Mouse (Mus musculus) hindbrain, embryonic 16.5 days (tissue): ENCODE measurements around the gene Samd7. TPM values are rescaled to one million over a fixed set of nuclear protein-coding genes. Genes with fewer than 3 reads are reported as not detected.

ENCODE experiments used
- ATAC-seq: fragments of 200-750 bp; cut with Nextera tagmentation; 2 replicates; pipeline ENCODE4 v1.8.0; 2017; ENCODE audit warnings: moderate TSS enrichment, moderate library complexity
- H3K27ac ChIP-seq: fragments of 300-500 bp; sonication (generic); 2 replicates; pipeline ENCODE4 v1.5.1; 2014; ENCODE audit warnings: low read depth, mild to moderate bottlenecking, control low read depth, low read length, moderate library complexity
- H3K27me3 ChIP-seq: fragments of 300-500 bp; sonication (generic); replicated peaks from 2 replicates; pipeline ENCODE4 v1.6.1; 2014; ENCODE audit warnings: low read length; ENCODE audit not compliant: control insufficient read depth, insufficient read depth
- H3K36me3 ChIP-seq: fragments of 300-500 bp; sonication (generic); 2 replicates; pipeline ENCODE4 v1.6.1; 2014; ENCODE audit warnings: mild to moderate bottlenecking, low read length, moderate library complexity, mixed read lengths; ENCODE audit not compliant: control insufficient read depth, insufficient read depth
- H3K4me1 ChIP-seq: fragments of 300-500 bp; sonication (generic); 2 replicates; pipeline ENCODE4 v1.6.1; 2014; ENCODE audit warnings: low read depth, low read length; ENCODE audit not compliant: control insufficient read depth, insufficient read depth
- H3K4me2 ChIP-seq: fragments of 300-500 bp; sonication (generic); 2 replicates; pipeline ENCODE4 v1.6.1; 2014; ENCODE audit warnings: mild to moderate bottlenecking, low read length, control low read depth, moderate library complexity
- H3K4me3 ChIP-seq: fragments of 300-500 bp; sonication (generic); 2 replicates; pipeline ENCODE4 v1.5.1; 2014; ENCODE audit warnings: mild to moderate bottlenecking, low read length, control low read depth, moderate library complexity
- H3K9ac ChIP-seq: fragments of 300-500 bp; sonication (generic); 2 replicates; pipeline ENCODE4 v1.6.1; 2014; ENCODE audit warnings: low read depth, mild to moderate bottlenecking, control low read depth, low read length, moderate library complexity
- H3K9me3 ChIP-seq: fragments of 300-500 bp; sonication (generic); 2 replicates; pipeline ENCODE4 v1.6.1; 2014; ENCODE audit warnings: mild to moderate bottlenecking, low read length, moderate library complexity; ENCODE audit not compliant: control insufficient read depth
- WGBS: fragments of 180-500 bp; shearing (Covaris S2); extraction: QIAGEN DNeasy Blood & Tissue Kit; methylation state at CpG from one replicate; pipeline ENCODE4 v1.1.7; 2014; 5-methylcytosine and 5-hydroxymethylcytosine counted together
- polyA plus RNA-seq: library from polyadenylated mRNA; unstranded; fragments of >200 nt; fragmentation: Nextera tagmentation; extraction: Ambion mirVana; gene quantifications from 2 replicates; pipeline ENCODE4 v1.2.1, GENCODE M21; 2015

The Samd7 gene
- polyA plus RNA-seq, 1 experiment from 2014 or later: 0.05 TPM

DNA sequence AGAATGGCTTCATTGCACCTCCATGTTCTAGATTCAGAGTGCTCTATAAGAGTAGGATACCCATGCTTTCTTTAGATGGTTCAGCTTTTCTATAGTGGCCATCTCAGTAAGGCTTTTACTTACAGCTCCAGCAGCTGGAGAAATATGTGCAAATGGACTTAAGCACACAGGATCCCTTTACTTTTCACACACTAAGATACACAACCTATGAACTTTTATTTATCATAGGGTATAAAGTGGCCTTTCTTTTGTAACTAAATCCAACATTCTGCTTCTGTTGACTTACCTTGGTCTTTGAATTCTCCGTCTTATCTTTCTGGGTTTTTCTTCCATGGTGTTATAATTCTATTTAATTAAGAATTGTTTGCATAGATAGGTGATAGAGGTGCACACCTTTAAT lies 25.5 kb downstream of the Samd7 start:
- Histone ChIP-seq H3K9me3 (no peaks in the 10 kb centered on the region), H3K4me3 (no peak overlapping the region), H3K27me3 (no peaks in the 10 kb centered on the region), H3K27ac (no peak overlapping the region), H3K9ac (no peak overlapping the region), H3K36me3 (no peaks in the 10 kb centered on the region), H3K4me2 (no peak overlapping the region), H3K4me1 (no peaks in the 10 kb centered on the region)
- no peak for ATAC-seq
- 95% methylated on average over 1 of the region's 1 CpGs for WGBS

DNA sequence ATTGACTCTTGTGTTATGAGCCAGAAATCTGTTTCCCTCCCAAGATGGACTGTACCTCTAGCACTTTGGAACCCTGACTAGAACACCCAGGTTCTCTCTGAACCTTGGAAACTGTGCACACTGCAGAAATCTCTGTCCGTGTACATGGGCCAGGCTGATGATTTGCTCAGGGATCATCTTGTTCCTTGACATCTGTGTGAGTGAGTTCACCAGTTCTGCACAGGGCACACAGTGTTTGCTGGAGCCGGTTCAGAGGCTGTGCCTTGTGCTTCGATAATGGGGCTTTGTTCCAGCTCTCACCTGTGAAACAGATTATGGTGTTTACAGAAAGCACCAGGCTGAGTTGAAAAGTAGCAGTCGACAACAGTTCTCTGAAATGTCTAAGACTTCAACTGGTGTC lies 26.5 kb downstream of the Samd7 start:
- no peaks in the 10 kb centered on the region for H3K27me3 ChIP-seq
- 74% methylated on average over 4 of the region's 4 CpGs for WGBS
- H3K27ac ChIP-seq: no peak overlapping the region
- no peak overlapping the region for H3K4me2 ChIP-seq
- no peaks in the 10 kb centered on the region for H3K4me1 ChIP-seq
- H3K9me3 ChIP-seq: no peaks in the 10 kb centered on the region
- H3K36me3 ChIP-seq: no peaks in the 10 kb centered on the region
- H3K4me3 ChIP-seq: no peak overlapping the region
- no peak overlapping the region for H3K9ac ChIP-seq
- ATAC-seq: no peak

DNA sequence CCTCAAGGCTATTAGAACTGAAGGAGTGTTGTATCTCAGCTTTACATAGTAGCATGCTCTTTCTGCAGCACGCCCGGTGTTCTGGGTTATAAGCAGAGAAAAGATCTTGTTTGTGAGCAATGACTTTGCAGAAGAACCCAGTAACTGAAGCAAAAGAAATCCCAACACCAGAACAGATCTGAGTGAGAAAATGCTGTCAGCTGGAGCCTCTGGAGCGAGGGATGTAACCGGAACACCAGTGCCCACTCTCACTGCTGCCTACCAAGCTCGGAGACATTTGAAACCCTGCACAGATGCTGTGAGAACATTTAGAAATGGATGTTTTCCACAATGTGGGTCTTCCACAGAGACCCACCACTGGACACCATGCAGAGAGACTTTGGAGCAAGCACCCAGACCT lies 28.6 kb downstream of the Samd7 start:
- Histone ChIP-seq H3K27ac (no peak overlapping the region), H3K4me3 (no peak overlapping the region), H3K9me3 (no peaks in the 10 kb centered on the region), H3K9ac (no peak overlapping the region), H3K4me2 (no peak overlapping the region), H3K4me1 (no peaks in the 10 kb centered on the region), H3K27me3 (no peaks in the 10 kb centered on the region), H3K36me3 (no peaks in the 10 kb centered on the region)
- ATAC-seq: no peak
- 95% methylated on average over 5 of the region's 5 CpGs for WGBS

DNA sequence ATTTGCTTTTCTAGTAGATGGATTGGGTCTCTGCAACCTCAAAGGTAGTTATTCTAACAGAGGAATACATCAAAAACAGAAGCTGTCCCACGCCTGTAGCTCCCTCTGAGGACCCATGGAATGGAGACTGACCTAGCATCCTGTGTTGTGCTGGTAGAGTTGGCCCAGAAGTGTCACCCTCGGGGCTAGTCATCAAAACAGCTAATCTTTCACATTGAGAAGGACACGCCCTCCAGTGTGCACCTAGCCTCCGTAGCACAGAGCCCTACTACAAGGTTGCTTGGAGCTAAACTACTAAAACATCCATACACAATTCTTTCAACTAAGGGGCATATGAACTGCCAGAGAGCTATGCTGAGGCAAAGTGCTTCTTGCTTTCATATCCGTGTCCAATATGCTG lies 31.9 kb downstream of the Samd7 start:
- Histone ChIP-seq H3K36me3 (no peaks in the 10 kb centered on the region), H3K27me3 (no peaks in the 10 kb centered on the region), H3K4me1 (no peaks in the 10 kb centered on the region), H3K4me3 (no peak overlapping the region), H3K27ac (no peak overlapping the region), H3K9me3 (no peaks in the 10 kb centered on the region), H3K9ac (no peak overlapping the region), H3K4me2 (no peak overlapping the region)
- WGBS: 83% methylated on average over 5 of the region's 5 CpGs
- ATAC-seq: no peak

DNA sequence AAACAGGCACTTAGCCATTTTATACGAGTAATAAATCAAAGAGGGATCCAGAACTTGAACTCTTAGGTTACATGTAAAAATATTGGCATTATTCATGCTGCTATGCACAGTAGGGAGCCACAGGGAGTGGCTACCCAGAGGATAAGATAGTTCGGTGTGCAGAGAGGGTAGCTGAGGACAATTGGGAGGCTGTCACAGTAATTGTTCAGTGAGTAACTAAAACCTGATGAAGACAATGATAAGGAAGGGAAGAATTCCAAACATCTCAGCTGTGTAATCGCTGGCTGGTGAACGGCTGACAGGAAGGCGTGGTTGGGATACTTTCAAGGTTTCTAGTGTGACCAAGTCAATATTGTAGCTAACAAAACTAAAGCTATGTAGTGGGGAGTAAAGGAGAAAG lies 42.4 kb downstream of the Samd7 start:
- Histone ChIP-seq H3K36me3 (no peaks in the 10 kb centered on the region), H3K4me1 (peaks cover 2% of the 10 kb centered on the region; the same call in 1 of the 2 replicates), H3K4me2 (no peak overlapping the region), H3K9ac (no peak overlapping the region), H3K27ac (no peak overlapping the region), H3K27me3 (no peaks in the 10 kb centered on the region), H3K9me3 (no peaks in the 10 kb centered on the region), H3K4me3 (no peak overlapping the region)
- ATAC-seq: no peak
- 19% methylated on average over 5 of the region's 5 CpGs for WGBS

DNA sequence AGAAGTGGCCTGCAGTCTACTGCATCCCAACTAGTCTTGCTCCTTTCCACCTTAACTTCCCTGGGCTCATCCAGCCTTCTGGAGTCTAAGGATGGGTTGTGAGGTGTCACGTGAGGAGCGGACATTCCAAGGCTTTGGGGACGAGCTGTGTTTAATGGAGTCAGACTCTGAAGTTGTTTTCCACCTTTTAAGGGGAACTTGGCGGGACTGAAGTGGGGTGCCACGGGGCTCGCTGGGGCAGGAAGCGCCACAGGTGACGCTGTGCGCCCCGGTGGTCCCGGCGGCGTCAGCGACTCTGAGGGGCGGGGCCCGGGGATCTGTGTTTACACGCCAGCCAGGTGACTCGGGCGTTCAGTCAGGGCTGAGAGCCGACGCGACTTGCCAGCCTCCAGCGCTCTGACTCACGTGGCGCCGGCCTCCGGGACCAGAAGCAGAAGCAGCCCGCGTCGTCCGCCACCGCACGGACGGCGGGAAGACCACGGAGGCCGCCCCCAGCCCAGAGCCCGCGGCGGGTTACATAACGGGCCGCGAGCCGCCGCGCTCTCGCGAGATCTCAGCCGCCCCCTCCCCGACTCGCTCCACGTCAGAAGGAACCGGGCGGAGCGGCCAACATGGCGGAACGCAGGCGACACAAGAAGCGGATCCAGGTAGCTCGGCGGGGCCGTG lies 46.8 kb downstream of the Samd7 start, which contains the start of gene Sec62:
TSS of gene Sec62 (plus strand) at position 139 of the 666 bp plus-strand sequence.
- peak within 1 kb of the TSS; percentile 98 for H3K27ac ChIP-seq
- H3K27me3 ChIP-seq: no peaks in the 10 kb centered on the region
- H3K4me2 ChIP-seq: peak within 1 kb of the TSS; percentile 74
- H3K36me3 ChIP-seq: no peaks in the 10 kb centered on the region
- H3K9me3 ChIP-seq: no peaks in the 10 kb centered on the region
- ATAC-seq: peak; percentile 99
- WGBS: under 1% methylated on average over 61 of the region's 62 CpGs
- H3K4me3 ChIP-seq: peak within 1 kb of the TSS; percentile 87
- H3K4me1 ChIP-seq: peaks cover 12% of the 10 kb centered on the region
- H3K9ac ChIP-seq: peak within 1 kb of the TSS; percentile 99

DNA sequence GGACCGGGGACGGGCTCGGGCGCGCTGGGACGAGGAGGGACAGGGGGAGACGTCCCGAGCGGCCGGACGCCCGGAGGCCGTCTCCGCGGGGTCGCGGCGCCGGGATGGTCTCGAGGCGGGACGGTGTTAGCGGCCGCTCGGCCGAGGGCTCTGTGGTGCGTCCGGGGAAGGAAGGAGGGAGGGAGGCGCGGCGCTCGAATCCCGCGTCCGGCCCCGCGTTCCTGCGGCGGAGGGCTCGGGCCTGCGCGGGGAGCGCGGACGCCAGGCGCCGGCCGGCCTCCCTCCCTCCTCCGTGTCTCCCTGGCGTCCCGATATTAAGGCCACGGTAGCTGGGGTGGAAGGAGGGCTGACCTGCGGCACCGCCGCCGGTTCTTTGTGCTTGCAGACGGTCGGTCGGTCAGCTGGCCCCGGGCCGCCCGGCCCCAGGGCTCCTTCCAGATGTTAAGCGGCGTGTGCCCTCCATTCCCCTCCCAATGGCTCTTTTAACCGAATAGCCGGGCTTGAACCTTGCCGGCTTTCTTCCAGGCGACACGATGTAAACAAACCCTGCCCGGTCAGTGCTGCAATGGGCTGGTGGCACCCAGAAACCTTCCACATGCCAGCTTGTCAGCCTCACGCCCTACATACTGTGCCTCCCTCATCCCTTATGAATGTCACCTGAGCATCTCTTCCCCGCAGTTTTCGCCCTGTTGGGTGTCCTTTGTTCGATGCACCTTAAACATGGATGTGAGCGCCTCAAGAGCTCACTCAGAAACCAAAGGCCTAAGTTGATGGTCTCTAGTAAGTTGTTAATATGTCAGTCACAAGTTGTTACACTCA lies 47.5 kb downstream of the Samd7 start:
- ATAC-seq: peak; percentile 89
- WGBS: under 1% methylated on average over 44 of the region's 75 CpGs
- Histone ChIP-seq H3K27ac (peak overlapping the region; percentile 98), H3K9ac (peak overlapping the region; percentile 99), H3K27me3 (no peaks in the 10 kb centered on the region), H3K9me3 (no peaks in the 10 kb centered on the region), H3K4me2 (peak overlapping the region; percentile 74), H3K4me3 (peak overlapping the region; percentile 87), H3K36me3 (no peaks in the 10 kb centered on the region), H3K4me1 (peaks cover 12% of the 10 kb centered on the region)

DNA sequence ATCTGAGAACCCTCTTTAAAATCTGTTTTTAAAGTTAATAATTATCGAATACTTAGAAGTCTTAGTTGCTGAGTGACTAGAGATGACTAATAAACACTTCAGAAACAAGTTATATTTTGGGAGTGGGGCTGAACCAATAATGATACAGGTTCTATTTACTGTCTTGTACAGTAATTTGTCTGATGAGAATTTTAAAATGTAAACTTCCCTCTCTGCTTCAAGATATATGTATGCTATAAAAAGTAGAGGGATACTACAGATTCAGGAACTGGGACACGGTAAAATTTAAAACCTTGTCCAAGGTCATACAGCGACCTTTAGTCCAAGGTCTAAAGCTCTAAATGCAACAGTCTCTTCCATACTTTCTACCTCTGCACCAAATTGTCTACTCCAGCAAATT lies 56.1 kb downstream of the Samd7 start:
- no peaks in the 10 kb centered on the region for H3K9me3 ChIP-seq
- H3K27me3 ChIP-seq: no peaks in the 10 kb centered on the region
- peaks cover 12% of the 10 kb centered on the region for H3K36me3 ChIP-seq
- H3K4me3 ChIP-seq: no peak overlapping the region
- no peak for ATAC-seq
- WGBS: 94% methylated on average over 3 of the region's 3 CpGs
- H3K27ac ChIP-seq: no peak overlapping the region
- H3K9ac ChIP-seq: no peak overlapping the region
- H3K4me1 ChIP-seq: no peaks in the 10 kb centered on the region
- no peak overlapping the region for H3K4me2 ChIP-seq

DNA sequence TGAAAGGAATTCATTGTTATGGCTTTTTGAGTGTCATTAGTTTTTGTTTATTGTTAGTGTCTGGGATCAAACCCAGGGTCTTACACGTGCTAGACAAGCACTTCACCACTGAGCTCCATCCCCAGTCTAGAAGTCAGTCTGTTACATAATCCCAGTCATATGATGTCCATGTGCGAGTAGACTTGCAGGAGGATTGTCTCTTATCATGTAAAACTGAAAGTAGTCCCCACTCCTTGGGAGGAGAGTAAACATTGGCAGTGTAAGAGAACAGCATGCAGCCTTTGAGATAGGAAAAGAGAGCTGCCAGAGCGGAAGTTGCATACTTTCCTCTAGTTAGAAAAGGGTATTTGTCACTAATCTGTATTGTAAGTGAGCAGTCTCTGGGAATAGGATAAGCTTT lies 66.8 kb downstream of the Samd7 start:
- Histone ChIP-seq H3K9ac (no peak overlapping the region), H3K9me3 (no peaks in the 10 kb centered on the region), H3K4me1 (no peaks in the 10 kb centered on the region), H3K27ac (no peak overlapping the region), H3K36me3 (peaks cover 22% of the 10 kb centered on the region), H3K4me2 (no peak overlapping the region), H3K4me3 (no peak overlapping the region), H3K27me3 (no peaks in the 10 kb centered on the region)
- 74% methylated on average over 3 of the region's 3 CpGs for WGBS
- no peak for ATAC-seq
